Mouse (Mus musculus) kidney, postnatal 4 days (tissue): Measurements from ENCODE around the gene Rngtt.

Experiments
- DNase-seq, 2 experiments: peaks; one replicate each; pipeline ENCODE4 v3.0.0; 2021; ENCODE audit warnings: mixed read lengths in 2 of 2

Gene Rngtt

DNA sequence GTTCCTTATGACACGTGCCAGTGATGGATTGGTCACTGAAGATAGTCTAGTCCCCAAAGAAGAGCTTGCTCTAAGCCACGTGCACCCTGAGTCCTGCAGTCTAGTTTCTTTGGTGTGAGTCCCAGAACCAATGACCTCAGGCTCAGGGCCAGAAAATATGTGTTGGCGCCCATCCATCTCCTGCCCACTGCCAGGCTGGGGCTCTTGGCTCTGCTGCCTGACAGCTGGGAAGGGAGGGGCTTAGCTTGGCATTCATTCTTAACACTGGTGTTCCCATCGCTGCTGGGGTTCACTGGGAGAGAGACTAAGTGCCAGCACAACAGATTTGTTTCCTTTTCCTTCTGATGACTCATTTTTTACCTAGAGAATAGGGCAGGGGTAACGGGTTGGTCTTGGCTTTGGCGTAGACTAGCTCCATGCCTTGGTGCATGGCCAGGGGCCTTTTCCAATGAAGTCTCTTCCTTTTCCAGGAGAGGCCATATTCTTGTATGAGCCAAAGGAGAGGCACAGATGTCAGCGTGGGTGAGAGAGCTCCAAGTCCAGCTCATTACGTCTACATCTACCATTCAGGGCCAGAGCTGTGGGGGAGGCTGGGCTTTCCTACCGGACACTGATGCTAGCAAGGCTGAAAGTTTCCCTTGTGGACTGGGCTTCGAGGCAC is 214.5 kb downstream of the Rngtt start:
- no peak for DNase-seq

- DNase-seq, result no peak
Measured at GRCm38 (mm10) chr4:33525272-33525671, 215.2 kb downstream of the Rngtt start.

GRCm38 (mm10) chr4:33526092-33526491 is 216.0 kb downstream of the Rngtt start:
- DNase-seq, result no peak

DNA sequence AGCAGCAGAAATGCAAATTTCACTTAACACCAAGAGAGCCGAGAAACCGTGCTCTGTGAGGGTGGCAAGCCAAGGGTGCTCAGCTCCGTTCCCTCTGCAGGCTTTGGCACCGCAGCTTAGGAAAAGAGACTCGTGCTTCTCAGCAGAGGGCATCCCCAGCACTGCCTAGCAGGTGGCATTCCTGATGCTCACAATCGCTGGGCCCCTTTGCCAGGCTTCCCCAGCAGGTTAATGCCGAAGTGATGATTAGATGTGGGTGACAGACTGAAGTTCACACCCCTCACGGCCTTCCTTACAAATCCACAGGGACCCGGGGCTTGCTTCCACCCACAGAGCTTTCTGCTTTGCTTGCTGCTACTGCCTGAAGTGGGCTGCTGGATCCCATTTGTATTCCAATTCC is 216.6 kb downstream of the Rngtt start:
- DNase-seq, result no peak

DNA sequence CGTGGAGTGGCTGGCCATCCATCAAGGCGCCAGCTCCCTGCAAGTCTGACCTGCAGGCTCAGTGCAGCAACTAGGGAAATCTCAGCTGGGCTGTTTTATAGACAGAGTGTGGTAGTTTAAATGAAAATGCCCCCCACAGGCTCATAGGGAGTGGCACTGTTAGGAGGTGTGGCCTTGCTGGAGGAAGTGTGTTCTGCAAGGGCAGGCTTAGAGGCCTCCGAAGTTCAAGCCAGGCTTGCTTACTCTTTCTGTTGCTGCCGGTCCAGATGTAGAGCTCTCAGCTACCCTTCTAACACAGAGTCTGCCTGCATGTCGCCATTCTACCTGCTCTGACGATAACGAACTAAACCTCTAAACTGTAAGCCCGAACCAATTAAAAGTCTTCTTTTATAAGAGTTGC is 222.5 kb downstream of the Rngtt start:
- no peak for DNase-seq

- peak; percentile 24 to 33 for DNase-seq
Measured at GRCm38 (mm10) chr4:33544755-33545576, 234.9 kb downstream of the Rngtt start.

GRCm38 (mm10) chr4:33545577-33545879 is 235.4 kb downstream of the Rngtt start:
- peak; percentile 60 to 69 for DNase-seq

GRCm38 (mm10) chr4:33546278-33546677 is 236.2 kb downstream of the Rngtt start:
- DNase-seq, result no peak

- no peak for DNase-seq
Measured at GRCm38 (mm10) chr4:33547315-33547929, 237.3 kb downstream of the Rngtt start.

GRCm38 (mm10) chr4:33549606-33550005 is 239.5 kb downstream of the Rngtt start:
- DNase-seq, result peak in 1 of 2 experiments; percentile 11
